Mouse (Mus musculus) stomach, postnatal 0 days (tissue): ENCODE data around the gene Gpr183.

Experiments
- CTCF ChIP-seq: IDR thresholded peaks from 2 replicates; pipeline ENCODE4 v1.5.1; 2016; ENCODE audit warnings: antibody characterized with exemption, low read depth, mild to moderate bottlenecking, moderate library complexity
- EP300 ChIP-seq: optimal IDR thresholded peaks from 2 replicates; pipeline ENCODE3; 2016; ENCODE audit warnings: antibody characterized with exemption

DNA sequence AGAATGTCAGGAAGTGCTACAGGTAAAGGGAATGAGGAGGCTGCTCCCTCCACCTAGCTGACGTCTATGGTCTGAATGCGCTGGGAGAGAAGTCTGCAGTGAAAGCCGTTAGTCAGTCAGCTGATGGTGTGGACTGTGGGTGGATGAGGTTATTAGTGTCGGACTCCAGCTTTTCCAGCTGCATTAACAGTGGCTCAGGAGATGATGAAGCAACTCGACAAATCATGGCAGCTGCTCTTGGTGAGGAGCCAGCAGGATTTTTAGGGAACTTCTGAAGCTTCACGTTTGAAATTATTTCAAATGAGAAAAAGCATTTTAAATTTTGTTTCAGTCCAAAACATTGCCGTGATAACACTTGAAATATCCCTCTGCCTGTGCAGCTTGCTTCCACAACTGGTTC lies 45.3 kb upstream of the Gpr183 start:
- TF ChIP-seq CTCF (no peak), EP300 (no peak)
